Mouse (Mus musculus) forebrain, embryonic 15.5 days (tissue): ENCODE results near the gene Vgll4. TPM values are rescaled to one million over a fixed set of nuclear protein-coding genes. Genes with fewer than 3 reads are reported as not detected.

Experiments
- ATAC-seq: fragments of 200-750 bp; cut with Nextera tagmentation; replicated peaks from 2 replicates; pipeline ENCODE4 v1.8.0; 2017; ENCODE audit warnings: mild to moderate bottlenecking, moderate TSS enrichment, moderate library complexity
- H3K27ac ChIP-seq: fragments of 300-500 bp; sonication (generic); replicated peaks from 2 replicates; pipeline ENCODE4 v1.5.1; 2015; ENCODE audit warnings: mild to moderate bottlenecking, inconsistent platforms
- H3K27me3 ChIP-seq: fragments of 300-500 bp; sonication (generic); 2 replicates; pipeline ENCODE4 v1.6.1; 2015; ENCODE audit warnings: inconsistent platforms
- H3K36me3 ChIP-seq: fragments of 300-500 bp; sonication (generic); 2 replicates; pipeline ENCODE4 v1.6.1; 2015; ENCODE audit warnings: mild to moderate bottlenecking, inconsistent platforms
- H3K4me1 ChIP-seq: fragments of 300-500 bp; sonication (generic); 2 replicates; pipeline ENCODE4 v1.6.1; 2015; ENCODE audit warnings: inconsistent platforms
- H3K4me2 ChIP-seq: fragments of 300-500 bp; sonication (generic); replicated peaks from 2 replicates; pipeline ENCODE4 v1.6.1; 2015; ENCODE audit warnings: mild to moderate bottlenecking, inconsistent platforms
- H3K4me3 ChIP-seq: fragments of 300-500 bp; sonication (generic); 2 replicates; pipeline ENCODE4 v1.5.1; 2015; ENCODE audit warnings: mild to moderate bottlenecking, inconsistent platforms
- H3K9ac ChIP-seq: fragments of 300-500 bp; sonication (generic); replicated peaks from 2 replicates; pipeline ENCODE4 v1.6.1; 2015; ENCODE audit warnings: mild to moderate bottlenecking, inconsistent platforms
- H3K9me3 ChIP-seq: fragments of 300-500 bp; sonication (generic); 2 replicates; pipeline ENCODE4 v1.6.1; 2016; ENCODE audit warnings: inconsistent platforms
- WGBS: fragments of 180-500 bp; shearing (Covaris S2); methylation state at CpG from one replicate; pipeline ENCODE4 v1.1.7; 2015; ENCODE audit warnings: mixed read lengths; 5-methylcytosine and 5-hydroxymethylcytosine counted together
- polyA plus RNA-seq: library from polyadenylated mRNA; unstranded; fragments of >200 nt; fragmentation: Nextera tagmentation; extraction: Ambion mirVana; gene quantifications from 2 replicates; pipeline ENCODE4 v1.2.1, GENCODE M21; 2015

Gene Vgll4
- polyA plus RNA-seq = 83.1 and 88.6 TPM in 2 replicates

- peaks cover 26% of the 10 kb centered on the region for H3K4me1 ChIP-seq
- peak within 1 kb of the TSS; percentile 100 for H3K4me2 ChIP-seq
- ATAC-seq = peak; percentile 61
- no peaks in the 10 kb centered on the region for H3K9me3 ChIP-seq
- no peaks in the 10 kb centered on the region for H3K36me3 ChIP-seq
- H3K4me3 ChIP-seq = peak within 1 kb of the TSS; percentile 66
- under 1% methylated on average over 79 of the region's 79 CpGs for WGBS
- H3K27ac ChIP-seq = peak within 1 kb of the TSS; percentile 39
- H3K9ac ChIP-seq = peak within 1 kb of the TSS; percentile 65
- H3K27me3 ChIP-seq = no peaks in the 10 kb centered on the region
Observed at GRCm38 (mm10) chr6:114969213-114970120, at the start of gene Vgll4. Vgll4 (minus strand) TSS chr6:114969994.

- Histone ChIP-seq H3K4me3 (no peak overlapping the region), H3K27ac (no peak overlapping the region), H3K36me3 (peaks cover 24% of the 10 kb centered on the region), H3K9ac (no peak overlapping the region), H3K27me3 (no peaks in the 10 kb centered on the region), H3K9me3 (no peaks in the 10 kb centered on the region), H3K4me1 (no peaks in the 10 kb centered on the region), H3K4me2 (no peak overlapping the region)
- WGBS = 88% methylated on average over 13 of the region's 13 CpGs
- ATAC-seq = no peak
Observed at GRCm38 (mm10) chr6:115015461-115015860, 45.7 kb upstream of the Vgll4 start.

- no peak for ATAC-seq
- Histone ChIP-seq H3K4me2 (no peak overlapping the region), H3K9me3 (no peaks in the 10 kb centered on the region), H3K4me3 (no peak overlapping the region), H3K27me3 (no peaks in the 10 kb centered on the region), H3K4me1 (no peaks in the 10 kb centered on the region), H3K36me3 (peaks cover 15% of the 10 kb centered on the region), H3K27ac (no peak overlapping the region), H3K9ac (no peak overlapping the region)
- WGBS = 95% methylated on average over 4 of the region's 4 CpGs
Observed at GRCm38 (mm10) chr6:115013574-115013973, 43.8 kb upstream of the Vgll4 start.

GRCm38 (mm10) chr6:115011792-115012191, 42.0 kb upstream of the Vgll4 start:
- Histone ChIP-seq H3K36me3 (peaks cover 6% of the 10 kb centered on the region), H3K9ac (no peak overlapping the region), H3K27me3 (no peaks in the 10 kb centered on the region), H3K4me2 (no peak overlapping the region), H3K9me3 (no peaks in the 10 kb centered on the region), H3K4me3 (no peak overlapping the region), H3K27ac (no peak overlapping the region), H3K4me1 (no peaks in the 10 kb centered on the region; the same call in 1 of the 2 replicates)
- ATAC-seq = no peak
- 66% methylated on average over 8 of the region's 8 CpGs for WGBS

GRCm38 (mm10) chr6:115010815-115011214, 41.0 kb upstream of the Vgll4 start:
- H3K27me3 ChIP-seq = no peaks in the 10 kb centered on the region
- ATAC-seq = no peak
- H3K4me3 ChIP-seq = no peak overlapping the region
- peaks cover 3% of the 10 kb centered on the region for H3K36me3 ChIP-seq
- no peak overlapping the region for H3K9ac ChIP-seq
- WGBS = 86% methylated on average over 9 of the region's 9 CpGs
- no peaks in the 10 kb centered on the region; the same call in 1 of the 2 replicates for H3K4me1 ChIP-seq
- no peaks in the 10 kb centered on the region for H3K9me3 ChIP-seq
- H3K4me2 ChIP-seq = no peak overlapping the region
- no peak overlapping the region for H3K27ac ChIP-seq

GRCm38 (mm10) chr6:115010304-115010703, 40.5 kb upstream of the Vgll4 start:
- 89% methylated on average over 9 of the region's 9 CpGs for WGBS
- no peaks in the 10 kb centered on the region for H3K27me3 ChIP-seq
- H3K9me3 ChIP-seq = no peaks in the 10 kb centered on the region
- H3K4me1 ChIP-seq = no peaks in the 10 kb centered on the region; the same call in 1 of the 2 replicates
- no peak for ATAC-seq
- H3K9ac ChIP-seq = no peak overlapping the region
- H3K36me3 ChIP-seq = peaks cover 3% of the 10 kb centered on the region
- no peak overlapping the region for H3K4me3 ChIP-seq
- H3K27ac ChIP-seq = no peak overlapping the region
- H3K4me2 ChIP-seq = no peak overlapping the region

- WGBS = 27% methylated on average over 5 of the region's 5 CpGs
- ATAC-seq = peak; percentile 74
- H3K9ac ChIP-seq = no peak overlapping the region
Observed at GRCm38 (mm10) chr6:115007728-115008127, 37.9 kb upstream of the Vgll4 start.

GRCm38 (mm10) chr6:115006948-115007347, 37.2 kb upstream of the Vgll4 start:
- no peak overlapping the region for H3K4me2 ChIP-seq
- H3K9ac ChIP-seq = no peak overlapping the region
- no peak overlapping the region for H3K27ac ChIP-seq
- peaks cover 3% of the 10 kb centered on the region for H3K36me3 ChIP-seq
- 55% methylated on average over 6 of the region's 6 CpGs for WGBS
- no peaks in the 10 kb centered on the region for H3K9me3 ChIP-seq
- H3K27me3 ChIP-seq = no peaks in the 10 kb centered on the region
- H3K4me3 ChIP-seq = no peak overlapping the region
- ATAC-seq = no peak
- H3K4me1 ChIP-seq = no peaks in the 10 kb centered on the region; the same call in 1 of the 2 replicates

More at GRCm38 (mm10) chr6:115007728-115008127, 37.9 kb upstream of the Vgll4 start:
- no peaks in the 10 kb centered on the region; the same call in 1 of the 2 replicates for H3K4me1 ChIP-seq
- H3K36me3 ChIP-seq = peaks cover 3% of the 10 kb centered on the region
- no peak overlapping the region for H3K4me2 ChIP-seq
- H3K27ac ChIP-seq = no peak overlapping the region
- H3K4me3 ChIP-seq = no peak overlapping the region
- H3K9me3 ChIP-seq = no peaks in the 10 kb centered on the region
- H3K27me3 ChIP-seq = no peaks in the 10 kb centered on the region

- no peak overlapping the region for H3K27ac ChIP-seq
- H3K36me3 ChIP-seq = peaks cover 3% of the 10 kb centered on the region
- H3K4me2 ChIP-seq = no peak overlapping the region
- H3K4me1 ChIP-seq = no peaks in the 10 kb centered on the region; the same call in 1 of the 2 replicates
- WGBS = 67% methylated on average over 3 of the region's 3 CpGs
- H3K9me3 ChIP-seq = no peaks in the 10 kb centered on the region
- H3K4me3 ChIP-seq = no peak overlapping the region
- no peak for ATAC-seq
- no peak overlapping the region for H3K9ac ChIP-seq
- no peaks in the 10 kb centered on the region for H3K27me3 ChIP-seq
Observed at GRCm38 (mm10) chr6:115006065-115006464, 36.3 kb upstream of the Vgll4 start.

- Histone ChIP-seq H3K9me3 (no peaks in the 10 kb centered on the region), H3K4me3 (no peak overlapping the region), H3K4me2 (no peak overlapping the region), H3K36me3 (peaks cover 2% of the 10 kb centered on the region), H3K9ac (no peak overlapping the region), H3K27me3 (no peaks in the 10 kb centered on the region), H3K27ac (no peak overlapping the region), H3K4me1 (no peaks in the 10 kb centered on the region; the same call in 1 of the 2 replicates)
- ATAC-seq = no peak
- 91% methylated on average over 8 of the region's 8 CpGs for WGBS
Observed at GRCm38 (mm10) chr6:115005351-115005890, 35.6 kb upstream of the Vgll4 start.

GRCm38 (mm10) chr6:115004636-115005035, 34.8 kb upstream of the Vgll4 start:
- H3K4me3 ChIP-seq = no peak overlapping the region
- no peaks in the 10 kb centered on the region for H3K27me3 ChIP-seq
- H3K9ac ChIP-seq = no peak overlapping the region
- no peaks in the 10 kb centered on the region for H3K9me3 ChIP-seq
- H3K4me2 ChIP-seq = no peak overlapping the region
- no peak for ATAC-seq
- no peak overlapping the region for H3K27ac ChIP-seq
- no peaks in the 10 kb centered on the region; the same call in 1 of the 2 replicates for H3K4me1 ChIP-seq
- H3K36me3 ChIP-seq = no peaks in the 10 kb centered on the region
- 78% methylated on average over 8 of the region's 8 CpGs for WGBS

- H3K27me3 ChIP-seq = no peaks in the 10 kb centered on the region
- H3K4me3 ChIP-seq = no peak overlapping the region
- no peaks in the 10 kb centered on the region for H3K4me1 ChIP-seq
- no peaks in the 10 kb centered on the region for H3K36me3 ChIP-seq
- no peaks in the 10 kb centered on the region for H3K9me3 ChIP-seq
- no peak for ATAC-seq
- H3K27ac ChIP-seq = no peak overlapping the region
- no peak overlapping the region for H3K9ac ChIP-seq
- WGBS = 91% methylated on average over 16 of the region's 16 CpGs
- no peak overlapping the region for H3K4me2 ChIP-seq
Observed at GRCm38 (mm10) chr6:114998374-114999031, 28.7 kb upstream of the Vgll4 start.
